Mouse (Mus musculus): ENCODE measurements around the gene Mthfsd. TPM values are rescaled to one million over a fixed set of nuclear protein-coding genes. Genes with fewer than 3 reads are reported as not detected.
A peak's percentile ranks its signal among the peaks of the same experiment; 100 is the strongest.

The Mthfsd gene
- polyA plus RNA-seq, 1 experiment from 2014 or later = 81.1 TPM

DNA sequence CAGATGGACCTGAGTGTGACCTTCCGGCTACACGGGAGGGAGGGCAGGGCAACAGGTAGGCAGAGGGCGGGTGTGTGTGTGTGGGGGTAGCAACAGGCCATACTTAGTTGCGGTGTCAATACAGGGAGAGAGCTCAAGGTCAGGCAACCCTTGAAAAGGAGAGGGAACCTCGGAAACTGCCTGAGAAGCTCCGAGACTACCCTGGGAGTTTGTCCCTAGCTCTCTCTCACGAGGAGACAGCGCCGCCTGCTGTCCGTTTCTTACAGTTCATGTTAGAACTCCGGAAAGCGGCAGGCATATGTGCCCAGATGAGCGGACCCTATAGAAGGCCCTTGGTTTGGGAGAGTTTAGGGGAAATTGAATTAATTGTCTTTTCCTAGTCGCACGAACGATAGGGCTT, 15.6 kb downstream of the Mthfsd start:
- 0 out of 2 replicates have a peak, but pooled peaks cover 5% of the 10 kb centered on the region for H3K4me1 ChIP-seq (ENCODE audit: insufficient read depth, low read length)
- no peak overlapping the region for H3K27ac ChIP-seq (ENCODE audit: low read length)
- ATAC-seq (ENCODE audit: low FRiP score, low TSS enrichment) = peak; percentile 36
- peaks cover 72% of the 10 kb centered on the region for H3K27me3 ChIP-seq (ENCODE audit: insufficient read depth, low read length)
- no peak overlapping the region for H3K9ac ChIP-seq (replicated peaks; ENCODE audit: low read length)
- H3K36me3 ChIP-seq (ENCODE audit: insufficient read depth, low read length) = peaks cover 6% of the 10 kb centered on the region
- no peak overlapping the region for H3K4me3 ChIP-seq (ENCODE audit: low read length)
- 3% methylated on average over 16 of the region's 16 CpGs for whole genome bisulfite sequencing
- H3K4me2 ChIP-seq (replicated peaks; ENCODE audit: low read depth, low read length) = no peak overlapping the region
- H3K9me3 ChIP-seq (ENCODE audit: low read length) = no peaks in the 10 kb centered on the region

GRCm38 (mm10) chr8:121092141-121092540, 16.1 kb downstream of the Mthfsd start:
- peaks cover 76% of the 10 kb centered on the region for H3K27me3 ChIP-seq (ENCODE audit: insufficient read depth, low read length)

DNA sequence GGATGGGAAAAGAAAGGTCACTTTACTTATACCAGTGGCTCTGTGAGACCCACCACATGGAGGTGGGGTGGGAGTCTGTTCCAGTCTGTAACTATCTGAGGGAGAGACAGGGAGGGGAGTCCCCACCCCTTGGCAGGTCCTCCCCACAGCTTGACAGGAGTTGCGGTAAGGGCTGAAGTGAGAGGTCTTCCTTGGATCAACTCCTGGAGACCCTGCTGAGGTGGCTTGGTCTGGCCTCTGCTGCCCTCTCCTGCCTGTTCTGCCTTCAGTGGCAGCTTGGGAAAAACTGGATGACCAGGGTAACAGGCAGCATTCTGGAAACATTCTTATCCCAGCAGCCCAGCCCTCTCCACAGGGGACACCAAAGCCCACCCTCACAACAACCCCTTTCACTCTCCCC, 17.5 kb downstream of the Mthfsd start:
- H3K9ac ChIP-seq (replicated peaks; ENCODE audit: low read length) = no peak overlapping the region
- H3K4me3 ChIP-seq (ENCODE audit: low read length) = no peak overlapping the region
- H3K4me2 ChIP-seq (replicated peaks; ENCODE audit: low read depth, low read length) = no peak overlapping the region

More at GRCm38 (mm10) chr8:121092141-121092540, 16.1 kb downstream of the Mthfsd start:
- Histone ChIP-seq H3K4me1 (ENCODE audit: insufficient read depth, low read length) (0 out of 2 replicates have a peak, but pooled peaks cover 5% of the 10 kb centered on the region), H3K9me3 (ENCODE audit: low read length) (no peaks in the 10 kb centered on the region), H3K9ac (replicated peaks; ENCODE audit: low read length) (no peak overlapping the region), H3K36me3 (ENCODE audit: insufficient read depth, low read length) (peaks cover 2% of the 10 kb centered on the region), H3K27ac (ENCODE audit: low read length) (no peak overlapping the region), H3K4me3 (ENCODE audit: low read length) (no peak overlapping the region), H3K4me2 (replicated peaks; ENCODE audit: low read depth, low read length) (no peak overlapping the region)
- WGBS = 25% methylated on average over 6 of the region's 6 CpGs
- 0 out of 2 replicates have a peak, but pooled peaks have one; percentile 4 for ATAC-seq (ENCODE audit: low FRiP score, low TSS enrichment)

DNA sequence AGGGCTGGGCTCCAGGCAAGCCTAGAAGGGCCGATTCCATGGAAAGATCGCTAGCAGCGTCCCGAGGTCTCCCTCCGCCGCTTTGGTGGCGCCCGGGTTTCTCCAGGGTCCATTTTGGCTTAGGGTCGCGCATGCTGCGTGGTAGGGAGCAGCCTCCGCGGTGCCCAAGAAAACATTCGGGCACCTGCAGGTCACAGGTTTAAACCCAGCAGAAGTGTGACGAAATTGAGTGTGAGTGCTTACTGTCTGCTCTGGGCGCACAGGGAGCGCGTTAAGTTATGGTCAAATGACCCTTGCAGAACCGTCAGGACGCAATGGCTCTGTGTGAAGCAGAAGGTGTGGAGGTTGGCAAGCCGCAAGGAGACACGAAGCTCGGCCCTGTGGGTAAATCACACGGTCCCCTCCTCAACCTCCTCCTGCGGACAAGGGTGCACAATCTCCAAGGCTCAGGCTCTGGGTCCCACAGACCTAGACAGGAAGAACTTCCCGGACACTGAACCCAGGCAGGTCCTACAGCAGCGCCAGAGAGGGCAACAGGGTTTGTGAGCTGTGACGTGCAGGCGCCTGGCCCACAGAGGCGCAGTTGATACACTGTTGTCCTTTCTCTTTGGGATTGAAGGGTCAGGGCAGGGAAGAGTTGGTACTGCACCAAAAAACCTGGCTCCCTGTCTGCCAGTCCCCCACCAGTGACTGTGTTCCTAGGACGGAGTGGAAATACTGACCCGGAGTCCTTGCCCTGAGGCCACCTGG, 18.4 kb downstream of the Mthfsd start:
- Histone ChIP-seq H3K9me3 (ENCODE audit: low read length) (no peaks in the 10 kb centered on the region), H3K36me3 (ENCODE audit: insufficient read depth, low read length) (no peaks in the 10 kb centered on the region), H3K27ac (ENCODE audit: low read length) (no peak overlapping the region), H3K4me3 (ENCODE audit: low read length) (no peak overlapping the region), H3K4me1 (ENCODE audit: insufficient read depth, low read length) (peaks cover 9% of the 10 kb centered on the region; the same call in 1 of the 2 replicates), H3K27me3 (ENCODE audit: insufficient read depth, low read length) (peaks cover 95% of the 10 kb centered on the region), H3K9ac (replicated peaks; ENCODE audit: low read length) (no peak overlapping the region), H3K4me2 (replicated peaks; ENCODE audit: low read depth, low read length) (no peak overlapping the region)
- 3% methylated on average over 32 of the region's 32 CpGs for WGBS
- no peak for ATAC-seq (ENCODE audit: low FRiP score, low TSS enrichment)

More for the DNA sequence above, 17.5 kb downstream of the Mthfsd start:
- Histone ChIP-seq H3K36me3 (ENCODE audit: insufficient read depth, low read length) (no peaks in the 10 kb centered on the region), H3K4me1 (ENCODE audit: insufficient read depth, low read length) (0 out of 2 replicates have a peak, but pooled peaks cover 5% of the 10 kb centered on the region), H3K27me3 (ENCODE audit: insufficient read depth, low read length) (peaks cover 91% of the 10 kb centered on the region), H3K27ac (ENCODE audit: low read length) (no peak overlapping the region), H3K9me3 (ENCODE audit: low read length) (no peaks in the 10 kb centered on the region)
- 0% methylated on average over 1 of the region's 1 CpGs for WGBS
- ATAC-seq (ENCODE audit: low FRiP score, low TSS enrichment) = 0 out of 2 replicates have a peak, but pooled peaks have one; percentile 12

DNA sequence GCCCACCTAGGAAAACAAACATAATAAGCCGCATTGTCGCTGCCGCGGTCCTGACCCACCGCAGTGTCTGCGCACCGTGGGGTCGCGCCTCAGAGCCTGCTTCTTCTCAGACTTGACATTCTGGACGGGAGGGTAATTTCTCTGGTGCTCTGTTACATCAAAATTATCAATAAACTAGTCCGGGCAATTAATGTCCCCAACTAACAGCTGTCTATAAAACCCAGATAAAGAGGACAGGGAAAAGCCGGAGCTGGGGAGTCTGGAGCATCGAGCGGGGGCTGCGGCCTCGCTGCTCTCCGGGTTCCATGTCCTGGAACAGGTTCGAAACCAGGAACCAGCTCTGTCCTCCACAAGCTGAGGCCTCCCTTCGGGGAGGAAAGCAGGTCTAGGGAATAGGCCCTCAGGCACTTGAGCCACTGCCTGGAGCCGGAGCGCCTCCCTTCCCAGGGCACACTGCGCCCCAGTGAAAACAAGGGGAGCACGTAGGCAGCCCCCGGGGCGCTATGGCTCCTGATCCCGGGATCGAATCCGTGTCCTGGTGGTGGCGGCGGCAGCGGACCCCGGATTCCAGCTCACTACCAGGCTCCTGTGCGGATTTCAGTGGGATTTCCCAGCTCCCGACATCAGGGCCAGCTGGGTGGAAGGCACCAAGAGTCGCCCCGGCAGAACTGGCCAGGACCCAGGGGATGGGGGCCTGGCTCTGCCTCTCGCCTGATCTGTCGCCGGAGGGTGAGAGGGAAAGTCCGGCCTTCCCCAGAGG, 19.1 kb downstream of the Mthfsd start:
- Histone ChIP-seq H3K27ac (ENCODE audit: low read length) (no peak overlapping the region), H3K9ac (replicated peaks; ENCODE audit: low read length) (no peak overlapping the region), H3K4me3 (ENCODE audit: low read length) (peak overlapping the region; percentile 2; the same call in 1 of the 2 replicates), H3K4me1 (ENCODE audit: insufficient read depth, low read length) (peaks cover 16% of the 10 kb centered on the region; the same call in 1 of the 2 replicates), H3K9me3 (ENCODE audit: low read length) (no peaks in the 10 kb centered on the region), H3K36me3 (ENCODE audit: insufficient read depth, low read length) (no peaks in the 10 kb centered on the region), H3K27me3 (ENCODE audit: insufficient read depth, low read length) (peaks cover 97% of the 10 kb centered on the region), H3K4me2 (replicated peaks; ENCODE audit: low read depth, low read length) (no peak overlapping the region)
- 3% methylated on average over 40 of the region's 40 CpGs for WGBS
- no peak for ATAC-seq (ENCODE audit: low FRiP score, low TSS enrichment)

DNA sequence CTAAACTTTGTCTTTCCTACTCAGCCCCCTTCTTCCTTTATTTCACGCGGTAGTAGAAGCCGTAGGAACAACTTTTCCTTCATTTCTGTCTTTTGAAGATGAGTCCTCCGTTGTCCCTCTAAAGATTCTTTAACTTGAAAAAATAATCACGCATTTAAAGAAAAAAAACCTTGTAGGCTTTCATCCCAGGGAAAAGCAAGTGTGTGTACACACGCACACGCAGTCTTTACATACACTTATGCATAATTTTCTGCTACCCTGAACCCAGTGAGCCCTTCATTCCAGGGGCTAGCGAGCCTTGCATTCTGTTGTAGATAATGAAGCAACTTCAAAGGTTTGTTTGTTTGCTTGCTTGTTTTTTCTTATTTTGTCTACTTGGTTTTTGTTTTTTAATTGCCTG, 19.9 kb downstream of the Mthfsd start:
- ATAC-seq (ENCODE audit: low FRiP score, low TSS enrichment) = no peak
- H3K9ac ChIP-seq (replicated peaks; ENCODE audit: low read length) = no peak overlapping the region
- H3K9me3 ChIP-seq (ENCODE audit: low read length) = no peaks in the 10 kb centered on the region
- H3K4me3 ChIP-seq (ENCODE audit: low read length) = no peak overlapping the region
- H3K27me3 ChIP-seq (ENCODE audit: insufficient read depth, low read length) = peaks cover 98% of the 10 kb centered on the region
- no peak overlapping the region for H3K27ac ChIP-seq (ENCODE audit: low read length)
- H3K4me1 ChIP-seq (ENCODE audit: insufficient read depth, low read length) = peaks cover 21% of the 10 kb centered on the region
- H3K36me3 ChIP-seq (ENCODE audit: insufficient read depth, low read length) = no peaks in the 10 kb centered on the region
- WGBS = 7% methylated on average over 8 of the region's 8 CpGs
- no peak overlapping the region for H3K4me2 ChIP-seq (replicated peaks; ENCODE audit: low read depth, low read length)

GRCm38 (mm10) chr8:121086004-121086900, 21.9 kb downstream of the Mthfsd start:
- WGBS = 31% methylated on average over 19 of the region's 19 CpGs
- no peak overlapping the region for H3K4me2 ChIP-seq (replicated peaks; ENCODE audit: low read depth, low read length)
- H3K36me3 ChIP-seq (ENCODE audit: insufficient read depth, low read length) = no peaks in the 10 kb centered on the region
- no peak overlapping the region for H3K27ac ChIP-seq (ENCODE audit: low read length)
- no peak overlapping the region for H3K9ac ChIP-seq (replicated peaks; ENCODE audit: low read length)
- H3K4me3 ChIP-seq (ENCODE audit: low read length) = peak overlapping the region; percentile 50; the same call in 1 of the 2 replicates
- H3K4me1 ChIP-seq (ENCODE audit: insufficient read depth, low read length) = peaks cover 29% of the 10 kb centered on the region
- no peaks in the 10 kb centered on the region for H3K9me3 ChIP-seq (ENCODE audit: low read length)
- H3K27me3 ChIP-seq (ENCODE audit: insufficient read depth, low read length) = peaks cover 100% of the 10 kb centered on the region
- no peak for ATAC-seq (ENCODE audit: low FRiP score, low TSS enrichment)

- Histone ChIP-seq H3K27me3 (ENCODE audit: insufficient read depth, low read length) (peaks cover 100% of the 10 kb centered on the region), H3K4me3 (ENCODE audit: low read length) (peak overlapping the region; percentile 50; the same call in 1 of the 2 replicates), H3K4me1 (ENCODE audit: insufficient read depth, low read length) (peaks cover 32% of the 10 kb centered on the region), H3K27ac (ENCODE audit: low read length) (no peak overlapping the region), H3K9me3 (ENCODE audit: low read length) (no peaks in the 10 kb centered on the region), H3K36me3 (ENCODE audit: insufficient read depth, low read length) (no peaks in the 10 kb centered on the region), H3K4me2 (replicated peaks; ENCODE audit: low read depth, low read length) (no peak overlapping the region), H3K9ac (replicated peaks; ENCODE audit: low read length) (peak overlapping the region; percentile 42; the same call in 1 of the 2 replicates)
- 81% methylated on average over 3 of the region's 3 CpGs for WGBS
- ATAC-seq (ENCODE audit: low FRiP score, low TSS enrichment) = no peak
Measured at GRCm38 (mm10) chr8:121085561-121085960, 22.6 kb downstream of the Mthfsd start.

DNA sequence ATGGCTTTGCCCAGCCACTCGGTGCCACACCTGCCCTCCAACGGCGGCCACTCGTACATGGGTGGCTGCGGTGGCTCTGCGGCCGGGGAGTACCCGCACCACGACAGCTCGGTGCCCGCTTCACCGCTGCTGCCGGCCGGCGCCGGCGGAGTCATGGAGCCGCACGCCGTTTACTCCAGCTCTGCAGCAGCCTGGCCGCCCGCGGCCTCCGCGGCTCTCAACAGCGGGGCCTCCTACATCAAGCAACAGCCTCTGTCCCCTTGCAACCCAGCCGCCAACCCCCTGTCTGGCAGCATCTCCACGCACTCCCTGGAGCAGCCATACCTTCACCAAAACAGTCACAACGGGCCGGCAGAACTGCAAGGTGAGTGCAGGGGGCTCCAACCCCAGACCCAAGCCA, 23.2 kb downstream of the Mthfsd start:
- no peaks in the 10 kb centered on the region for H3K36me3 ChIP-seq (ENCODE audit: insufficient read depth, low read length)
- peak overlapping the region; percentile 50 for H3K4me3 ChIP-seq (ENCODE audit: low read length)
- peak overlapping the region; percentile 77 for H3K4me2 ChIP-seq (replicated peaks; ENCODE audit: low read depth, low read length)
- peaks cover 100% of the 10 kb centered on the region for H3K27me3 ChIP-seq (ENCODE audit: insufficient read depth, low read length)
- peak overlapping the region; percentile 42; the same call in 1 of the 2 replicates for H3K9ac ChIP-seq (replicated peaks; ENCODE audit: low read length)
- H3K4me1 ChIP-seq (ENCODE audit: insufficient read depth, low read length) = peaks cover 32% of the 10 kb centered on the region
- H3K9me3 ChIP-seq (ENCODE audit: low read length) = no peaks in the 10 kb centered on the region
- no peak for ATAC-seq (ENCODE audit: low FRiP score, low TSS enrichment)
- no peak overlapping the region for H3K27ac ChIP-seq (ENCODE audit: low read length)
- WGBS = 4% methylated on average over 30 of the region's 30 CpGs
